Mouse (Mus musculus) midbrain, embryonic 16.5 days (tissue): ENCODE data around the gene Man1c1. TPM values are rescaled to one million over a fixed set of nuclear protein-coding genes. Genes with fewer than 3 reads are reported as not detected.

Experiments used
- ATAC-seq: fragments of 200-750 bp; cut with Nextera tagmentation; 2 replicates; pipeline ENCODE4 v1.8.0; 2017; ENCODE audit warnings: moderate TSS enrichment
- H3K27ac ChIP-seq: fragments of 300-500 bp; sonication (generic); 2 replicates; pipeline ENCODE4 v1.5.1; 2014; ENCODE audit warnings: mild to moderate bottlenecking, low read length, mixed read lengths
- H3K27me3 ChIP-seq: fragments of 300-500 bp; sonication (generic); 2 replicates; pipeline ENCODE4 v1.6.1; 2014; ENCODE audit warnings: low read depth, low read length, mixed read lengths; ENCODE audit not compliant: control insufficient read depth, insufficient read depth
- H3K36me3 ChIP-seq: fragments of 300-500 bp; sonication (generic); 2 replicates; pipeline ENCODE4 v1.6.1; 2014; ENCODE audit warnings: mild to moderate bottlenecking, low read length, moderate library complexity, mixed read lengths; ENCODE audit not compliant: control insufficient read depth, insufficient read depth
- H3K4me1 ChIP-seq: fragments of 300-500 bp; sonication (generic); 2 replicates; pipeline ENCODE4 v1.6.1; 2014; ENCODE audit warnings: mild to moderate bottlenecking, low read length, mixed read lengths; ENCODE audit not compliant: control insufficient read depth, insufficient read depth
- H3K4me2 ChIP-seq: fragments of 300-500 bp; sonication (generic); 2 replicates; pipeline ENCODE4 v1.6.1; 2014; ENCODE audit warnings: mild to moderate bottlenecking, low read length, mixed read lengths
- H3K4me3 ChIP-seq: fragments of 300-500 bp; sonication (generic); 2 replicates; pipeline ENCODE4 v1.5.1; 2014; ENCODE audit warnings: low read depth, mild to moderate bottlenecking, low read length, moderate library complexity, mixed read lengths
- H3K9ac ChIP-seq: fragments of 300-500 bp; sonication (generic); 2 replicates; pipeline ENCODE4 v1.6.1; 2014; ENCODE audit warnings: low read depth, low read length, mixed read lengths
- H3K9me3 ChIP-seq: fragments of 300-500 bp; sonication (generic); replicated peaks from 2 replicates; pipeline ENCODE4 v1.6.1; 2014; ENCODE audit warnings: mild to moderate bottlenecking, low read length, mixed read lengths; ENCODE audit not compliant: control insufficient read depth, poor library complexity, severe bottlenecking
- WGBS: fragments of 180-500 bp; shearing (Covaris S2); extraction: QIAGEN DNeasy Blood & Tissue Kit; methylation state at CpG from one replicate; pipeline ENCODE4 v1.1.7; 2014; 5-methylcytosine and 5-hydroxymethylcytosine counted together
- polyA plus RNA-seq: library from polyadenylated mRNA; unstranded; fragments of >200 nt; fragmentation: Nextera tagmentation; extraction: Ambion mirVana; gene quantifications from 2 replicates; pipeline ENCODE4 v1.2.1, GENCODE M21; 2015

The Man1c1 gene
- polyA plus RNA-seq, 1 experiment from 2014 or later = 2.9 TPM

DNA sequence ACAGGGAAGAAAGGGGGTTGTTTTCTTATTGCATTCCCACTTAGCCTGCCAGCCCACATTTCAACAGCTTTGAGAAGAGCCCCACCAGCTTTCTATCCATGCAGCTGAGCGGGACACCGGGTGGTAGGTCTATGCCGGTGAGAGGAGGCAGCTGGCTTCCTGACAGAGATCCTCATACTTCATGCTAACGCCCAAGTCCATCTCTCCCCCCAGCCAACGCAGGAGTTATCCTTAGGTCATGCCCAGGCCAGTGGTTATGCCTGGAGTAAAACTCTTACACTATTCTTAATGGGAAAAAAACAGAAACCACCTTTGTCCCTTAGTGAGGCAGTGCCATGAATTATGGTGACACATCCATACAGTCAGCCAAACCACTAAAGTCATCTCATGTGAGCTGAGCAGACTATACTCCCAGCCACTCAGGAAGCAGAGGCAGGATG, 66.0 kb downstream of the Man1c1 start:
- Histone ChIP-seq H3K27ac (no peak overlapping the region), H3K4me3 (no peak overlapping the region), H3K36me3 (no peaks in the 10 kb centered on the region), H3K9ac (no peak overlapping the region), H3K27me3 (no peaks in the 10 kb centered on the region), H3K4me1 (peaks cover 2% of the 10 kb centered on the region; the same call in 1 of the 2 replicates), H3K9me3 (no peaks in the 10 kb centered on the region), H3K4me2 (no peak overlapping the region)
- 70% methylated on average over 5 of the region's 5 CpGs for WGBS
- no peak for ATAC-seq

DNA sequence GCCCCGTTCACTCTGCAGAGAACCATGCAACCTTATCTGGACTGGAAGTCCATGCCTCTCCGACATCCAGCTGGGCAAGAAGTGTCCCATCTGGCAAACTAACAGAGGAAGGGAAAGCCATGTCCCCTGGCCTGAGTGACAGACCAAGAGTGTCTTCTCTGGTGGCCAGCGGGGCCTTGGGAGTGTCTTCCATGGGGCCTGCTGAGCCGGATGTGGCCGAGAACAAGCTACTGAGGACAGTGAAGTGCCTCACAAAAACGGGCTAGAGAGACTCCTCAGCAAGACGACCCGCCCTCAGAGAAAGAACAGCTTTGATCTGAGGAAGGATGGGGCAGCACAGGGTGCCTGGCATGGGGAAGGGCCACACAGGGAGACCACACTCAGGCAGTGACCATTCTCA, 67.7 kb downstream of the Man1c1 start:
- Histone ChIP-seq H3K27ac (no peak overlapping the region; the same call in 1 of the 2 replicates), H3K9ac (no peak overlapping the region), H3K27me3 (no peaks in the 10 kb centered on the region), H3K9me3 (no peaks in the 10 kb centered on the region), H3K4me2 (no peak overlapping the region), H3K36me3 (no peaks in the 10 kb centered on the region), H3K4me3 (no peak overlapping the region), H3K4me1 (peaks cover 13% of the 10 kb centered on the region)
- ATAC-seq = no peak
- 65% methylated on average over 8 of the region's 8 CpGs for WGBS

DNA sequence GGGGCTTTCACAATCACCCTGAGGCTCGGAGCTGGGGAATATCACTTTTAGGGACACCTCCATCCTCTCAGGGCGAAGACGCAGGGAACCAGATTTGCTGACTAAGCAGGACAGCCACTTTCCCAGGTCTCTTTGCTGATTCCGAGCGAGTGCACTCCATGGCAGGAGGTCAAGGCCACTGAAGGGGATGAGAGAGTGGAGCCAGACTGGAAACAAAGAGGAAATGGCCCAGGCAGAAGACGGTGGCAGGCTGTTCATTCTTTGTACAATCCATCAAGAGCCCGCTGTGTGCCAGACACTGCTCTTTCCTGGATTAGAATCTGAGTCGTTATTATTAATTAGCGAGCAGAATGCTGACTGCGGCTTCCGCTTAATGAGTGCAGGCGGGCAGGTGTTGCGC, 70.1 kb downstream of the Man1c1 start:
- Histone ChIP-seq H3K9ac (no peak overlapping the region), H3K9me3 (no peaks in the 10 kb centered on the region), H3K27me3 (no peaks in the 10 kb centered on the region), H3K4me1 (peaks cover 15% of the 10 kb centered on the region), H3K4me2 (no peak overlapping the region), H3K36me3 (no peaks in the 10 kb centered on the region), H3K4me3 (no peak overlapping the region), H3K27ac (no peak overlapping the region)
- ATAC-seq = no peak
- WGBS = 49% methylated on average over 13 of the region's 13 CpGs

DNA sequence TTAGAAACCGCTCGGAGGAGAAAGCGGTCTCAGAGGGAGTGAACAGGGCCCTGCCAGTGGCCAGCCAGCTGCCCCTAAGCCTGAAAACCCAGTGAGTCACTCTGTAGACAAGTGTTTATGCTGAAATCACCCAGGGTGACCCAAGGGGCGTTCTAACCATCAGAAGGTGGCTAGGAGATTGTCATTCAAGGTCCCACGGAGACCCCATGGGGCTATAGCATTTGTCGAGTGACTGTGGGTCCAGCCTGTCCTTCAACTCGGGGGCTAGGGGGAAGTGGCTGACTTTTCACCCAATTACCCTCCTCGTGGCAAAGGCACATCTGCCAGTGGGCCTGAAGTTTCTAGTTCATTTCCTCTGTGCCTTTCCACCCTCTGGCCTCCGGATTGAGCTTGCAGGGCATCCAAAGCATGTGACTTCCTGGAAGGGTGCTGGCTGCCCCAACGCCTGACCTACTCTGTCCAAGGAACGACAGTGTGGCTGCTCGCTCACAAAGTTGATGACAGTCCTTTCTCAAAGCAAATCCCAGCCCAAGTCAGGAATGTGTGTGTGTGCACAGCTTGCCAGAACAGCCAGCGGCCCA, 71.9 kb downstream of the Man1c1 start:
- peak; percentile 53; the same call in 1 of the 2 replicates for ATAC-seq
- Histone ChIP-seq H3K9ac (peak overlapping the region; percentile 41; the same call in 1 of the 2 replicates), H3K9me3 (no peaks in the 10 kb centered on the region), H3K27ac (peak overlapping the region; percentile 58), H3K4me1 (peaks cover 15% of the 10 kb centered on the region), H3K27me3 (no peaks in the 10 kb centered on the region), H3K36me3 (no peaks in the 10 kb centered on the region), H3K4me3 (no peak overlapping the region), H3K4me2 (no peak overlapping the region)
- 23% methylated on average over 13 of the region's 13 CpGs for WGBS

DNA sequence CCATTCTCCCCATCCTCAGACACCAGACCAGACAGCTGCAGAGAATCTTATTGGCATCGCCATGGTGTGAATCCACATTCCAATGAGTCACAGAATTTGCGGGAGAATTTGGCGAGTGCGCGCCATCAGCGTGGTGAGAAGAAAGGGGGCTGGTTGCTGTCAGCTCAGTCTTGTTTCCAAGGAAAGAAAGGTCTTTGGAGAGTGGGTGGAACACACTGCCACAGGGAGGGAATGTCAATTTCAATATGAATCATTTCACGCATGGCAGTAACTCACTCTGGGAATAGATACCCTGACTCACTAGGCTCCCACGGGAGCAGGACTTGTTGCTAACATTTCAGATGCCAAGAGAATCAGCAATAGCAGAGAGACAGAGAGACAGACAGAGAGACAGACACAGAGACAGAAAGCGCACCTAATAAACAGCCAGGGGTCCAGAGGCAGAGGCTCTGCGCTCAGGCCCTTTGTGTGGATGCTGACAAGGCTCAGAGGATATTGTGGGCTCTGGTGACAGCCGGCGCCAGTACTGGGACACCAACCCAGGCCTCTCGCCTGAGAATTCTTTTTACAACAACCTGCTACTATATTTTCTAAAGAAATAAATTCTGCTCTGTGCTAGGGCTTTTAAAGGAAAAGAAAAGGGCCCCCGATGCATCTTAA, 72.5 kb downstream of the Man1c1 start:
- H3K9ac ChIP-seq = peak overlapping the region; percentile 41; the same call in 1 of the 2 replicates
- H3K4me2 ChIP-seq = no peak overlapping the region
- H3K9me3 ChIP-seq = no peaks in the 10 kb centered on the region
- no peaks in the 10 kb centered on the region for H3K36me3 ChIP-seq
- ATAC-seq = peak; percentile 59; the same call in 1 of the 2 replicates
- H3K4me1 ChIP-seq = peaks cover 15% of the 10 kb centered on the region
- WGBS = 16% methylated on average over 14 of the region's 14 CpGs
- peak overlapping the region; percentile 58 for H3K27ac ChIP-seq
- H3K4me3 ChIP-seq = no peak overlapping the region
- no peaks in the 10 kb centered on the region for H3K27me3 ChIP-seq

DNA sequence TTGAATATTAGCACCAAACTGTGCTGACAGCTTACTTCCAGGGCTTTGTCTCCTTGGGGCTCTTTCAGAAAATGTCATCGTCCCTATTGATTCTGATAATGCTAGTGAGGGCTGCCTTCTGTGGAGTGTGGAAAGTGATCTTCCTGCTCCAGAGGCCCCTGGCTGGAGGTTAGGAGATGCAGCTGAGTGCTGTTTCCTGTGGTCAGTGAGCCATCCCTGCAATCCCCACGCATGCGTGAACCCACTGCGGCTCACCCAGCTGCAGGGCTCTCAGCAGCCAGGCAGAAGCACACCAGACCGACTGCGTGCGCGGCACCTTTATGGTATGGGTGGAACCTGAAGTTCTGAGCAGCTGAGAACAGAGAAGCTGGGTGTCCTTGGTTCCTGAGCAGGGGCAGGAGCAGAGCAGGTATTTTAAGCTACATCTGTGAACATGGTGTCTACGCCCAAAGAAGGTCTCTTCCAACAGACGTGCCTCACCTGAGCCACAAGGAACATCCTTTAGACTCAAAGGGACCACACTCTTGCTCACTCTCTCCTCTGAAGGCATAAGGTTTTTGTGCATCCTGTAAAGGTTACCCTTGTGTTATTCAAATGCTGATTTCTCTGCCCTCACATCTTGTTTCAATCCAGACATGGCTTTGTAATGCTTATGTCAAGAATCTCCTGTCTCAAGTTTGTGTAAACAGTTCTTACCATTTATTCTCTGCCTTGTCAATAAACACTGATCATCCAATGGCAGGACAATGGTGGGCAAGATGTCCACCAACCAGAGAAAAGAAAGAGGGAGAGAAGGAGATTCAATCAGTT, 75.3 kb downstream of the Man1c1 start:
- Histone ChIP-seq H3K9ac (no peak overlapping the region), H3K27me3 (no peaks in the 10 kb centered on the region), H3K4me2 (no peak overlapping the region), H3K27ac (no peak overlapping the region), H3K9me3 (no peaks in the 10 kb centered on the region), H3K4me1 (peaks cover 21% of the 10 kb centered on the region), H3K36me3 (no peaks in the 10 kb centered on the region), H3K4me3 (no peak overlapping the region)
- ATAC-seq = no peak
- 78% methylated on average over 10 of the region's 10 CpGs for WGBS

DNA sequence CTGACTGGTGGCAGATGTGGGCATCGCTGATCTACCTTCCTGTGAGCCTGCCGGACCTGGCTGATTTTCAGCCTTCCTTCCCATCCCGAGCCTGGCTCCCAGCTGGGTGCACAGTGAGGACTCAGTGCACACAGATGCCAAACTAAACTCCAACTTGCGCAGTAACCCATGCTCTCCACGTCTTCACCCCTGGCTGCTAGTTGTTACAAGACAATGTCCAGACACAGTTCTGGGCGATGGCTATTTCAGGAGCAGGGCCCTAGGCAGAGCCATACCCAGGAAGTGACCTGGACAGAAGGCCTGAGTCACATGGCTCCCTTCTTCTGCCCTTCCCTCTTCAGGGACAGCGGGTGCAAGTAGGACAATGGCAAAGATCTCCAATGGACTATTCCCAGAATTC, 76.0 kb downstream of the Man1c1 start:
- WGBS = 74% methylated on average over 7 of the region's 7 CpGs
- no peak for ATAC-seq
- Histone ChIP-seq H3K4me1 (peaks cover 21% of the 10 kb centered on the region), H3K4me2 (no peak overlapping the region), H3K9me3 (no peaks in the 10 kb centered on the region), H3K36me3 (no peaks in the 10 kb centered on the region), H3K27me3 (no peaks in the 10 kb centered on the region), H3K9ac (no peak overlapping the region), H3K27ac (no peak overlapping the region), H3K4me3 (no peak overlapping the region)

DNA sequence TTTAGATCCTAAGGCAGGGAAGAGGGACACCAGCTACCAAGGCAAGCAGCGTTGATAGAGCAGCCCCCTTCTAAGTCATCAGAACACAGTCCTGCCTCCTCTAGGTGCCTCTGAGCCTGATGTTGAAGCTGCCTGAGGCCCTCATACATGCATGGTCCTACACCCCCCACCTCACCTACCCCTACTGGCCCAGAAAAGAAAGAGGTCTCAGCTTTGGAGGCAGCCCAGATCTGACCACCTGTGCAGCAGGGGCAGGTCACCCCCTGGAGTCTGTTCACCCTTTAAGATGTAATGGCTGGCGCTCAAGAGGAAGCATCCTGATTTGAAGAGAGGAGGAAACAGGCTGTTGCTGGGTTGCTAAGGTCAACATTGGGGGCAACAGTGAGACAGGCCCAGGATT, 77.2 kb downstream of the Man1c1 start:
- WGBS = 95% methylated on average over 2 of the region's 2 CpGs
- H3K27ac ChIP-seq = no peak overlapping the region

DNA sequence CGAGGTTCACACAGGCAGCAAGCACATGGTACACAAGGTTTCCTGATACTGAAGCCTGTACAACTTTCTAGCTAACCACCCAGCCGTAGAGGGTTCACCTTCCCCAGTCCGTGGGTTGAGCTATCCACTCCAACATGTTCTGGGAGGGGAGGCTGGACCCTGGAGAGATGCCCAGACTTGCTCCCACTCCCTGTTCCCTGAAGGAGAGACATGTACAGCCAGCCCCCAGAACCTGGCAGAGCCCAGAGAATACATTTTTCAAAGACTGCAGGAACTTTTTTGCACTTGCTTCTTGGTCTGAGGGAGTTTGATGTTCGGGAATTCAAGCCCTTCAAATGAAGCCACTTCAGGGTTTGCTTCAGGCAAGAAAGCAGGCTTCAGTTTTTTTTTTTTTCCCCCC, 77.7 kb downstream of the Man1c1 start:
- H3K9me3 ChIP-seq = no peaks in the 10 kb centered on the region
- H3K4me2 ChIP-seq = no peak overlapping the region
- 86% methylated on average over 4 of the region's 4 CpGs for WGBS
- H3K4me3 ChIP-seq = no peak overlapping the region
- H3K9ac ChIP-seq = no peak overlapping the region
- H3K36me3 ChIP-seq = no peaks in the 10 kb centered on the region
- no peak overlapping the region for H3K27ac ChIP-seq
- H3K27me3 ChIP-seq = no peaks in the 10 kb centered on the region
- ATAC-seq = no peak
- peaks cover 7% of the 10 kb centered on the region; the same call in 1 of the 2 replicates for H3K4me1 ChIP-seq

More for the DNA sequence above, 77.2 kb downstream of the Man1c1 start:
- no peak overlapping the region for H3K4me3 ChIP-seq
- H3K4me1 ChIP-seq = peaks cover 12% of the 10 kb centered on the region
- H3K9me3 ChIP-seq = no peaks in the 10 kb centered on the region
- no peaks in the 10 kb centered on the region for H3K27me3 ChIP-seq
- no peak overlapping the region for H3K4me2 ChIP-seq
- no peaks in the 10 kb centered on the region for H3K36me3 ChIP-seq
- no peak for ATAC-seq
- H3K9ac ChIP-seq = no peak overlapping the region; the same call in 1 of the 2 replicates
